Mouse (Mus musculus): ENCODE results near the gene Ephb2. TPM values are rescaled to one million over a fixed set of nuclear protein-coding genes. Genes with fewer than 3 reads are reported as not detected.

The Ephb2 gene
- polyA plus RNA-seq, 1 experiment from 2014 or later, result 9.5 TPM

GRCm38 (mm10) chr4:136732536-136733121 is 103.2 kb downstream of the Ephb2 start:
- Histone ChIP-seq H3K4me1 (peaks cover 88% of the 10 kb centered on the region), H3K36me3 (replicated peaks) (peaks cover 30% of the 10 kb centered on the region), H3K9me3 (no peaks in the 10 kb centered on the region), H3K27ac (peak overlapping the region; percentile 71), H3K4me3 (no peak overlapping the region), H3K27me3 (ENCODE audit: poor library complexity, severe bottlenecking) (no peaks in the 10 kb centered on the region)
- no peak for DNase-seq (ENCODE audit: extremely low spot score, low spot score)
- 40% methylated on average over 7 of the region's 7 CpGs for WGBS

GRCm38 (mm10) chr4:136731761-136732160 is 104.0 kb downstream of the Ephb2 start:
- Histone ChIP-seq H3K27me3 (ENCODE audit: poor library complexity, severe bottlenecking) (no peaks in the 10 kb centered on the region), H3K9me3 (no peaks in the 10 kb centered on the region), H3K27ac (peak overlapping the region; percentile 71; the same call in 1 of the 2 replicates), H3K4me3 (no peak overlapping the region), H3K4me1 (peaks cover 90% of the 10 kb centered on the region), H3K36me3 (replicated peaks) (peaks cover 36% of the 10 kb centered on the region)
- WGBS, result 72% methylated on average over 5 of the region's 5 CpGs
- DNase-seq (ENCODE audit: extremely low spot score, low spot score), result no peak

- WGBS, result 86% methylated on average over 13 of the region's 13 CpGs
- Histone ChIP-seq H3K36me3 (replicated peaks) (peaks cover 36% of the 10 kb centered on the region), H3K27me3 (ENCODE audit: poor library complexity, severe bottlenecking) (no peaks in the 10 kb centered on the region), H3K4me1 (peaks cover 86% of the 10 kb centered on the region), H3K9me3 (no peaks in the 10 kb centered on the region), H3K4me3 (no peak overlapping the region), H3K27ac (peak overlapping the region; percentile 44; the same call in 1 of the 2 replicates)
- DNase-seq (ENCODE audit: extremely low spot score, low spot score), result no peak
Measured at GRCm38 (mm10) chr4:136731008-136731609, 104.7 kb downstream of the Ephb2 start.

- Histone ChIP-seq H3K4me1 (peaks cover 86% of the 10 kb centered on the region), H3K36me3 (replicated peaks) (peaks cover 36% of the 10 kb centered on the region), H3K4me3 (no peak overlapping the region), H3K9me3 (no peaks in the 10 kb centered on the region), H3K27ac (no peak overlapping the region), H3K27me3 (ENCODE audit: poor library complexity, severe bottlenecking) (no peaks in the 10 kb centered on the region)
- WGBS, result 86% methylated on average over 9 of the region's 9 CpGs
- no peak for DNase-seq (ENCODE audit: extremely low spot score, low spot score)
Measured at GRCm38 (mm10) chr4:136730501-136730900, 105.3 kb downstream of the Ephb2 start.

GRCm38 (mm10) chr4:136729574-136729973 is 106.2 kb downstream of the Ephb2 start:
- no peak overlapping the region for H3K4me3 ChIP-seq
- peaks cover 84% of the 10 kb centered on the region for H3K4me1 ChIP-seq
- WGBS, result 93% methylated on average over 2 of the region's 2 CpGs

GRCm38 (mm10) chr4:136726941-136727340 is 108.8 kb downstream of the Ephb2 start:
- no peak overlapping the region for H3K4me3 ChIP-seq
- H3K4me1 ChIP-seq, result peaks cover 77% of the 10 kb centered on the region
- 56% methylated on average over 8 of the region's 8 CpGs for WGBS
- peaks cover 36% of the 10 kb centered on the region for H3K36me3 ChIP-seq (replicated peaks)
- no peaks in the 10 kb centered on the region for H3K9me3 ChIP-seq
- no peaks in the 10 kb centered on the region for H3K27me3 ChIP-seq (ENCODE audit: poor library complexity, severe bottlenecking)
- no peak for DNase-seq (ENCODE audit: extremely low spot score, low spot score)
- H3K27ac ChIP-seq, result peak overlapping the region; percentile 65; the same call in 1 of the 2 replicates

More at GRCm38 (mm10) chr4:136729574-136729973, 106.2 kb downstream of the Ephb2 start:
- no peaks in the 10 kb centered on the region for H3K9me3 ChIP-seq
- DNase-seq (ENCODE audit: extremely low spot score, low spot score), result no peak
- no peak overlapping the region for H3K27ac ChIP-seq
- peaks cover 36% of the 10 kb centered on the region for H3K36me3 ChIP-seq (replicated peaks)
- no peaks in the 10 kb centered on the region for H3K27me3 ChIP-seq (ENCODE audit: poor library complexity, severe bottlenecking)

- Histone ChIP-seq H3K36me3 (replicated peaks) (peaks cover 37% of the 10 kb centered on the region), H3K27me3 (ENCODE audit: poor library complexity, severe bottlenecking) (no peaks in the 10 kb centered on the region), H3K4me3 (no peak overlapping the region), H3K4me1 (peaks cover 80% of the 10 kb centered on the region), H3K9me3 (0 out of 2 replicates have a peak, but pooled peaks cover 3% of the 10 kb centered on the region), H3K27ac (no peak overlapping the region)
- DNase-seq (ENCODE audit: extremely low spot score, low spot score), result no peak
- WGBS, result 73% methylated on average over 17 of the region's 17 CpGs
Measured at GRCm38 (mm10) chr4:136724731-136725130, 111.1 kb downstream of the Ephb2 start.

- Histone ChIP-seq H3K9me3 (0 out of 2 replicates have a peak, but pooled peaks cover 3% of the 10 kb centered on the region), H3K27ac (no peak overlapping the region; the same call in 1 of the 2 replicates), H3K27me3 (ENCODE audit: poor library complexity, severe bottlenecking) (no peaks in the 10 kb centered on the region), H3K36me3 (replicated peaks) (peaks cover 35% of the 10 kb centered on the region), H3K4me1 (peaks cover 63% of the 10 kb centered on the region), H3K4me3 (no peak overlapping the region)
- 77% methylated on average over 17 of the region's 17 CpGs for WGBS
- DNase-seq (ENCODE audit: extremely low spot score, low spot score), result no peak
Measured at GRCm38 (mm10) chr4:136722361-136723082, 113.3 kb downstream of the Ephb2 start.

- 66% methylated on average over 3 of the region's 3 CpGs for WGBS
- peak overlapping the region; percentile 44; the same call in 1 of the 2 replicates for H3K27ac ChIP-seq
- peaks cover 33% of the 10 kb centered on the region for H3K36me3 ChIP-seq (replicated peaks)
- 0 out of 2 replicates have a peak, but pooled peaks cover 3% of the 10 kb centered on the region for H3K9me3 ChIP-seq
- H3K4me3 ChIP-seq, result no peak overlapping the region
- H3K4me1 ChIP-seq, result peaks cover 58% of the 10 kb centered on the region
- no peak for DNase-seq (ENCODE audit: extremely low spot score, low spot score)
- H3K27me3 ChIP-seq (ENCODE audit: poor library complexity, severe bottlenecking), result no peaks in the 10 kb centered on the region
Measured at GRCm38 (mm10) chr4:136721937-136722336, 113.9 kb downstream of the Ephb2 start.

- DNase-seq (ENCODE audit: extremely low spot score, low spot score), result no peak
- 0 out of 2 replicates have a peak, but pooled peaks cover 3% of the 10 kb centered on the region for H3K9me3 ChIP-seq
- 92% methylated on average over 9 of the region's 9 CpGs for WGBS
- H3K36me3 ChIP-seq (replicated peaks), result peaks cover 32% of the 10 kb centered on the region
- no peak overlapping the region for H3K4me3 ChIP-seq
- H3K27me3 ChIP-seq (ENCODE audit: poor library complexity, severe bottlenecking), result no peaks in the 10 kb centered on the region
- H3K27ac ChIP-seq, result no peak overlapping the region
- H3K4me1 ChIP-seq, result peaks cover 58% of the 10 kb centered on the region
Measured at GRCm38 (mm10) chr4:136720025-136720424, 115.8 kb downstream of the Ephb2 start.

GRCm38 (mm10) chr4:136718193-136718986 is 117.4 kb downstream of the Ephb2 start:
- WGBS, result 93% methylated on average over 14 of the region's 14 CpGs
- no peak for DNase-seq (ENCODE audit: extremely low spot score, low spot score)
- no peak overlapping the region for H3K4me3 ChIP-seq
- peaks cover 32% of the 10 kb centered on the region for H3K36me3 ChIP-seq (replicated peaks)
- peaks cover 60% of the 10 kb centered on the region for H3K4me1 ChIP-seq
- no peak overlapping the region for H3K27ac ChIP-seq
- H3K9me3 ChIP-seq, result 0 out of 2 replicates have a peak, but pooled peaks cover 3% of the 10 kb centered on the region
- no peaks in the 10 kb centered on the region for H3K27me3 ChIP-seq (ENCODE audit: poor library complexity, severe bottlenecking)

- Histone ChIP-seq H3K27ac (0 out of 2 replicates have a peak overlapping the region, but pooled peaks have one; percentile 20), H3K36me3 (replicated peaks) (peaks cover 32% of the 10 kb centered on the region)
Measured at GRCm38 (mm10) chr4:136716561-136716972, 119.2 kb downstream of the Ephb2 start.

More at GRCm38 (mm10) chr4:136716561-136716972, 119.2 kb downstream of the Ephb2 start:
- H3K27me3 ChIP-seq (ENCODE audit: poor library complexity, severe bottlenecking), result no peaks in the 10 kb centered on the region
- no peak for DNase-seq (ENCODE audit: extremely low spot score, low spot score)
- no peak overlapping the region for H3K4me3 ChIP-seq
- WGBS, result 90% methylated on average over 7 of the region's 7 CpGs
- 0 out of 2 replicates have a peak, but pooled peaks cover 3% of the 10 kb centered on the region for H3K9me3 ChIP-seq
- peaks cover 61% of the 10 kb centered on the region for H3K4me1 ChIP-seq

Data from forebrain, embryonic 10.5 days (tissue).